Mouse (Mus musculus) intestine, embryonic 16.5 days (tissue): ENCODE measurements around the gene Tmem156. TPM values are rescaled to one million over a fixed set of nuclear protein-coding genes. Genes with fewer than 3 reads are reported as not detected.

Source experiments
- ATAC-seq: fragments of 200-750 bp; cut with Nextera tagmentation; 2 replicates; pipeline ENCODE4 v1.8.0; 2017; ENCODE audit warnings: moderate TSS enrichment, moderate library complexity
- H3K27ac ChIP-seq: fragments of 300-500 bp; sonication (generic); 2 replicates; pipeline ENCODE4 v1.5.1; 2014; ENCODE audit warnings: mild to moderate bottlenecking, low read length
- H3K27me3 ChIP-seq: fragments of 300-500 bp; sonication (generic); replicated peaks from 2 replicates; pipeline ENCODE4 v1.6.1; 2014; ENCODE audit warnings: low read length, control low read depth, mixed read lengths; ENCODE audit not compliant: control insufficient read depth, insufficient read depth
- H3K36me3 ChIP-seq: fragments of 300-500 bp; sonication (generic); 2 replicates; pipeline ENCODE4 v1.6.1; 2014; ENCODE audit warnings: low read length, control low read depth; ENCODE audit not compliant: control insufficient read depth, insufficient read depth
- H3K4me1 ChIP-seq: fragments of 300-500 bp; sonication (generic); 2 replicates; pipeline ENCODE4 v1.6.1; 2014; ENCODE audit warnings: low read length, control low read depth, mixed read lengths; ENCODE audit not compliant: control insufficient read depth, insufficient read depth
- H3K4me2 ChIP-seq: fragments of 300-500 bp; sonication (generic); 2 replicates; pipeline ENCODE4 v1.6.1; 2014; ENCODE audit warnings: low read depth, low read length, control low read depth
- H3K4me3 ChIP-seq: fragments of 300-500 bp; sonication (generic); 2 replicates; pipeline ENCODE4 v1.5.1; 2014; ENCODE audit warnings: mild to moderate bottlenecking, low read length
- H3K9ac ChIP-seq: fragments of 300-500 bp; sonication (generic); 2 replicates; pipeline ENCODE4 v1.6.1; 2014; ENCODE audit warnings: low read depth, low read length
- H3K9me3 ChIP-seq: fragments of 300-500 bp; sonication (generic); 2 replicates; pipeline ENCODE4 v1.6.1; 2016; ENCODE audit warnings: low read length, control low read depth; ENCODE audit not compliant: control insufficient read depth
- WGBS: fragments of 180-500 bp; shearing (Covaris S2); extraction: QIAGEN DNeasy Blood & Tissue Kit; methylation state at CpG from one replicate; pipeline ENCODE4 v1.1.7; 2014; 5-methylcytosine and 5-hydroxymethylcytosine counted together
- polyA plus RNA-seq: library from polyadenylated mRNA; unstranded; fragments of >200 nt; fragmentation: Nextera tagmentation; extraction: Ambion mirVana; gene quantifications from 2 replicates; pipeline ENCODE4 v1.2.1, GENCODE M21; 2015

The Tmem156 gene
- polyA plus RNA-seq, 1 experiment from 2014 or later = 2.1 TPM

DNA sequence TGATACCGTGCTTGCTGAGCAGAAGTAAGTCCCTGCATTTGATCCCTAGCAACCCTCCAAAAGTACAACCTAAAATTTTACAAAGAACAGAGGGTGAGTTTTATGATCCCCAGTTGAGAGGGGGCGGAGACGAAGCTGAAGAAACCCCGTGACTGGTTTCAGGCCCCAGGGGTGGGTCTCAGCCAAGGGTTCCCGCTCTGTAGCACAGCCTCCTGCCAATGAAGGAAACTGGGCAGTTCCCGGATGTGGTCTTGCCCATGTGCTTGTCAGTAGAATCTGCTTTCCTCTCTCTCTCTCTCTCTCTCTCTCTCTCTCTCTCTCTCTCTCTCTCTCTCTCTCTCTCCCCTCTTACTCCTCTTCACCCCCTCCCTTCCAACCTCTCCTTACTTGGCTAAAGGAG, 66.0 kb downstream of the Tmem156 start:
- Histone ChIP-seq H3K4me2 (no peak overlapping the region), H3K27me3 (no peaks in the 10 kb centered on the region), H3K9me3 (no peaks in the 10 kb centered on the region), H3K9ac (no peak overlapping the region), H3K36me3 (peaks cover 10% of the 10 kb centered on the region), H3K27ac (no peak overlapping the region), H3K4me1 (no peaks in the 10 kb centered on the region), H3K4me3 (no peak overlapping the region)
- ATAC-seq = no peak
- 40% methylated on average over 6 of the region's 6 CpGs for WGBS

DNA sequence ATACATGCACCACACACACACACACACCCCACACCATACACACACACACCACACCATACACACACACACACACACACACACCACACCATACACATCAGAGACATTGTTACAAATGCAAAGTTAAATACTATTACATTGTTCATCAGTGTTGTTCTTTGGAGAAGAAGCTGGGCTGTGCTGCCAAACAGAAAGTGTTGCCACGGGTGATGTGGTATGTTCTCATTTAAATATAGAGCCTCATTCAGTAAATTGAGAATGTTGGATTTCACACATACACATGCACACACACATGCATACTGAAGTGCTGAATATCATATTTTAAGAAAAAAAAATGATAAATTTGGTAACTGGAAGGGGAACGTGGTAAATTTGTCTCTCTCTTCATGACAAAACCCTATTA, 67.3 kb downstream of the Tmem156 start:
- Histone ChIP-seq H3K4me3 (no peak overlapping the region), H3K4me2 (no peak overlapping the region), H3K36me3 (peaks cover 7% of the 10 kb centered on the region), H3K9me3 (no peaks in the 10 kb centered on the region), H3K4me1 (no peaks in the 10 kb centered on the region), H3K27me3 (no peaks in the 10 kb centered on the region), H3K9ac (no peak overlapping the region), H3K27ac (no peak overlapping the region)
- 80% methylated on average over 2 of the region's 2 CpGs for WGBS
- ATAC-seq = no peak

DNA sequence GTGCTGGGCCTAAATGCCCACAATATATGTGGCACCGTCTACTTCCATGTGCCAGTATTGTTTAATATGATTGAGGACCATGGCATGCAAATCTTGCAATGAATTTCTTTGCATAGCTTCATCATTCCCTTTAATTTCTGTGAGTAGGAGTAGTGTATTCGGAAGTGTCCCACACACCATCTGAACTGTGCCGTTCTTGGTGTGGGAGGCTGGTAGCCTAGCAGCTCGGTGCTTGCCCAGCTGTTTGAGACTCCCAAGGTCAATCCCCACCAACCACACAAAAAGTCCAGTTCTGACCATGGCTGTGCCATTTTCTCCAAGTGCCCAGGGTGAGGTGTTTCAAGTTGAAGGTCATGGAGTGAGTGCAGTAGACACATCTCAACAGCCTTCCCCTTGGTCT, 69.9 kb downstream of the Tmem156 start:
- H3K36me3 ChIP-seq = peaks cover 10% of the 10 kb centered on the region
- H3K9ac ChIP-seq = no peak overlapping the region
- no peak for ATAC-seq
- no peak overlapping the region for H3K4me2 ChIP-seq
- H3K27me3 ChIP-seq = no peaks in the 10 kb centered on the region
- H3K4me3 ChIP-seq = no peak overlapping the region
- H3K9me3 ChIP-seq = no peaks in the 10 kb centered on the region
- 91% methylated on average over 4 of the region's 4 CpGs for WGBS
- no peak overlapping the region for H3K27ac ChIP-seq
- no peaks in the 10 kb centered on the region for H3K4me1 ChIP-seq

DNA sequence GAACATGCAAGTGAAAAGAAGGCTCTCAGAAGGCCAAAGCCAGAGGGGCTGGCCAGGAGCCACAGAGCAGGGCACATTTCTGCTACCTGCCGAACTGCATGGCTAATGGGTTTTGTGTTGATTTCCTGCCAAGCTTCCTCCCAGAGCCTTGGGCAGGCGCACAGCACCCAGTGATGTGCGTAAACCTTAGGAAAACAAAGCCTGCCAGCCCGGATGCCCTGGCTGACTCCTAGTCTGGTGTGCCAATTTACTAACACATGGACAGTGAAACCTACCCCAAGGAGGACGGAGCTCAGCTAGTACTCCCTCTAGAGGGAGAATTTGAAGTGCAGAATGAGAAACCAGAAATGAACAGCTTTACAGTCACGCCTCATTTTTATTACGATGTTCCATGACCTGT, 72.1 kb downstream of the Tmem156 start:
- Histone ChIP-seq H3K27me3 (no peaks in the 10 kb centered on the region), H3K9ac (no peak overlapping the region), H3K4me3 (no peak overlapping the region), H3K9me3 (no peaks in the 10 kb centered on the region), H3K36me3 (peaks cover 8% of the 10 kb centered on the region), H3K4me1 (no peaks in the 10 kb centered on the region), H3K4me2 (no peak overlapping the region), H3K27ac (no peak overlapping the region)
- no peak for ATAC-seq
- WGBS = 62% methylated on average over 7 of the region's 7 CpGs

DNA sequence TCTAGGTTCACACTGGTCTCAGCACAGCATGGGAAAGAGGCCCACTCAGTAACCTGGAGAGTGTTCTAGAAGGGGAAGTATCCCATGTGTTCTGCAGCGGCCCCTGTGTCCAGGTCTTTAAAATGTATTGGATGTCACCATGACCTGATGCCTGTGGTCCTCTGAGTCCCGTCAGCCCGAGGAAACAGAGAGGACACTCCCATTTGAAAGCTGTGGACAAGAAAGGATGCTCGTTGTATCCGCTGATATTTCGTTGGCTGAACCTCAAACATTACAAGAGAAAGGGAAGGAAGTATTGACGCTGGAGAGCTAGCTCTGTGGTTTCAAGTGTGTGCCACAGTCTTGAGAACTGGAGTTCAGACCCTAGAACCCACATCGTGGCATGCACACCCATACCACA, 72.8 kb downstream of the Tmem156 start:
- H3K9ac ChIP-seq = no peak overlapping the region
- H3K27ac ChIP-seq = no peak overlapping the region
- 81% methylated on average over 8 of the region's 8 CpGs for WGBS

DNA sequence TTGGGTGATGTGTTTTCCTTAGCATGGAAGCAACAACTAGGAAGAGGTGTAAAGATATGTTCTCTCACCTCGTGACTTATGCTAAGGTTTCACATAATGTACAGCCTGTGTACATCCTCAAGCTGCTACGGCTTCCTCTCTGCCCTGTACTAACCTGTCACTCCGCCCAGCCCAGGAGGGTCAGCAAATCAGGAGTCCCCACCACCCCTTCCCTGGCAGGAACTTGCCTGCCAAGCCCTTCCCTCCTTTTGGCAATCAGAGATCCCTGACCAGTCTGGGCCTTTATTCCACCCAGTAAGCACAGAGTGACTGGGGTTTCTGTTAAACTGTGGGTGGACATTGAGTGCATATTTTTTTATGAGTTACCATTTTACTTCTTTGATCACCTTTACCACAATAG, 76.4 kb downstream of the Tmem156 start:
- Histone ChIP-seq H3K9me3 (no peaks in the 10 kb centered on the region), H3K36me3 (peaks cover 5% of the 10 kb centered on the region), H3K4me2 (no peak overlapping the region), H3K9ac (no peak overlapping the region), H3K27ac (no peak overlapping the region), H3K27me3 (no peaks in the 10 kb centered on the region), H3K4me1 (no peaks in the 10 kb centered on the region), H3K4me3 (no peak overlapping the region)
- WGBS = 82% methylated on average over 3 of the region's 3 CpGs
- no peak for ATAC-seq

More for the DNA sequence above, 72.8 kb downstream of the Tmem156 start:
- no peak for ATAC-seq
- no peak overlapping the region for H3K4me3 ChIP-seq
- H3K4me2 ChIP-seq = no peak overlapping the region
- no peaks in the 10 kb centered on the region for H3K27me3 ChIP-seq
- no peaks in the 10 kb centered on the region for H3K9me3 ChIP-seq
- peaks cover 8% of the 10 kb centered on the region for H3K36me3 ChIP-seq
- H3K4me1 ChIP-seq = no peaks in the 10 kb centered on the region

DNA sequence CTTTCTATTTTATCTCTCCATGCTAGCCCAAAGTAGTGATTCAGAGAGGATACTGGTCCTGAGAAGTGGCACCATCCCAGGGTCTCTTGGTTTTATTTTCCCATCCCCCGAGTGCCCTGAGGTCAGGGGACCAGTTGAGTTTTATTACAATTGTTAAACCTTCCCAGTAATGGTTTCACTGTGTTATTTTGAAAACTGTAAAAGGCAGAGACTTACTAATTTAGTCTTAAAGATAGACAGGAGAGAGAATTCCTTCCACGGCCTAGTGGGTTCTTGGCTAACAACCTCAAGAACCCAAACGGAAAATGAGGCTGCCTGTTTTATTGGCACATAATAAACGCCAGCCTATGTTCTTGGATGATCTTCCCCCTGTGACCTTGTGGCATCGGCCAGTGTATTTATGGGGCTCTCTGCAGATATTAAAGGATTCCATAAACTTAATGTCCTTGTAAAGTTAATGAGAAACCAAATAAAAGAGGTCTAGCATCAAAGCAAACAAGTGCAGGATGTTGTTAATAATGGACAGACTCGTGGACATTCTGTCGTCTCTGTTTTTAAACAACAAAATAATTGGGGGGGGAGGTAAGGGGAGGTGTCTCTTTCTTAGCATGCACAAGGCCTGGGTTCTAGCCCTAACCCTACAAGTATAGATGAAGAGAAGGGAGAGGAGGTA, 79.9 kb downstream of the Tmem156 start:
- H3K9ac ChIP-seq = no peak overlapping the region
- peaks cover 12% of the 10 kb centered on the region for H3K36me3 ChIP-seq
- no peaks in the 10 kb centered on the region for H3K27me3 ChIP-seq
- H3K4me1 ChIP-seq = no peaks in the 10 kb centered on the region
- no peak overlapping the region for H3K4me3 ChIP-seq
- H3K9me3 ChIP-seq = no peaks in the 10 kb centered on the region
- 56% methylated on average over 7 of the region's 7 CpGs for WGBS
- H3K27ac ChIP-seq = no peak overlapping the region
- no peak overlapping the region for H3K4me2 ChIP-seq
- ATAC-seq = no peak

DNA sequence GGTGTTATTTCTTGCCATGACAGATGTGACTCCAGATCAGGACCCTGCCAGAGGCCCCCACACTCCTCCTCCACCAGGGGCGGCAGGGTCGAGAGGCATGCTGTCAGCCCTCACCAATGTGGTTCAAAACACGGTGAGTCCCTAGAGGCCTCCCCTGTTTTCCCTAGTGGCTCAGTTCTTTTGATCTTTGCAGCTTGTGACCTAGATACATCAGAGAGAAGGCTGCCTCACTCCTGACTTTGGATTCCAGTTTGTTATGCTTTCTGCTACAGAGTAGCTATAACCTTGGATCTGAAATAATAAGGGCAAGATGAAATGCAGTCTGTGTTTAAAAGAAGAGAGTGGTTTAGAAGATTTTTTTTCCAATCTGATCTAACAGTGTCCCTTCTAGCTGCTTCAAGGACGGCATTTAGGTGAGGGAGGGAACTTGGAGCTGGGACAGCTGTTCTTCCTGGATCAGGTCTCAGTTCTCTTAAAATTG, 85.9 kb downstream of the Tmem156 start:
- Histone ChIP-seq H3K27me3 (no peaks in the 10 kb centered on the region), H3K9ac (no peak overlapping the region), H3K4me3 (no peak overlapping the region), H3K9me3 (no peaks in the 10 kb centered on the region), H3K36me3 (peaks cover 12% of the 10 kb centered on the region), H3K4me2 (no peak overlapping the region), H3K27ac (no peak overlapping the region), H3K4me1 (no peaks in the 10 kb centered on the region)
- ATAC-seq = no peak
- WGBS = 46% methylated on average over 4 of the region's 4 CpGs

DNA sequence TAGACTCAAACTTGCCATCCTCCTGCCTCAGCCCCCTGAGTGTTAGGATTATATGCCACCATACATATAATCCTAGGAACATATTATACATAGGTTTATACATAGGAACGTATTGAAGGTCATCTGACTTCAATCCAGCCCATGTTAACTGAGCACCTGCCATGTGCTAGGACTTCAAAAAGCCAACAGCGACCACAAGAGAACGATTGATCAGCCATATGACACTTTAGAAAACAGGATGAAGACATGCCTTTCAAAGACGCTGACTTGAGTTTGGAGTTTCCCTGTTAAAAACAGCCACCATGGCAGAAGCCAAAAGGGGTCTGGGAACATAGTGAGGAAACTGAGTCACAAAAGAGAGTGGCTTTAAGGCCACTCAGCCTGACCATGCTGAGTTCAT, 86.7 kb downstream of the Tmem156 start:
- Histone ChIP-seq H3K27me3 (no peaks in the 10 kb centered on the region), H3K27ac (no peak overlapping the region), H3K36me3 (peaks cover 10% of the 10 kb centered on the region), H3K4me1 (no peaks in the 10 kb centered on the region), H3K4me3 (no peak overlapping the region), H3K9ac (no peak overlapping the region), H3K9me3 (no peaks in the 10 kb centered on the region), H3K4me2 (no peak overlapping the region)
- WGBS = 93% methylated on average over 4 of the region's 4 CpGs
- no peak for ATAC-seq
